Mouse (Mus musculus) naive thymus-derived CD4-positive, alpha-beta T cell, adult 2 months (primary cell): Measurements from ENCODE around the gene Hp1bp3.

Experiments
- DNase-seq: peaks from one replicate; pipeline ENCODE4 v3.0.0-alpha.2; 2011; ENCODE audit warnings: low read depth

The Hp1bp3 gene

GRCm38 (mm10) chr4:138216200-138216890 is at the start of gene Hp1bp3:
Gene Hp1bp3 (plus strand): TSS chr4:138216296.
- peak; percentile 85 for DNase-seq

- no peak for DNase-seq
Measured at GRCm38 (mm10) chr4:138166519-138166918, 49.6 kb upstream of the Hp1bp3 start.

- no peak for DNase-seq
Measured at GRCm38 (mm10) chr4:138168162-138168561, 47.9 kb upstream of the Hp1bp3 start.

- DNase-seq, result no peak
Measured at GRCm38 (mm10) chr4:138169420-138169819, 46.7 kb upstream of the Hp1bp3 start.

- no peak for DNase-seq
Measured at GRCm38 (mm10) chr4:138172686-138173085, 43.4 kb upstream of the Hp1bp3 start.

- DNase-seq, result no peak
Measured at GRCm38 (mm10) chr4:138179391-138179790, 36.7 kb upstream of the Hp1bp3 start.

- DNase-seq, result no peak
Measured at GRCm38 (mm10) chr4:138180719-138181118, 35.4 kb upstream of the Hp1bp3 start.

GRCm38 (mm10) chr4:138184056-138184455 is 32.0 kb upstream of the Hp1bp3 start:
- no peak for DNase-seq

GRCm38 (mm10) chr4:138184573-138184981 is 31.5 kb upstream of the Hp1bp3 start:
- DNase-seq, result no peak

- DNase-seq, result no peak
Measured at GRCm38 (mm10) chr4:138185961-138186360, 30.1 kb upstream of the Hp1bp3 start.

GRCm38 (mm10) chr4:138187995-138188394 is 28.1 kb upstream of the Hp1bp3 start:
- no peak for DNase-seq

- DNase-seq, result no peak
Measured at GRCm38 (mm10) chr4:138192561-138192960, 23.5 kb upstream of the Hp1bp3 start.

GRCm38 (mm10) chr4:138200769-138201168 is 15.3 kb upstream of the Hp1bp3 start:
- no peak for DNase-seq

GRCm38 (mm10) chr4:138201696-138202095 is 14.4 kb upstream of the Hp1bp3 start:
- DNase-seq, result no peak

GRCm38 (mm10) chr4:138210116-138210515 is 6.0 kb upstream of the Hp1bp3 start:
- DNase-seq, result no peak

GRCm38 (mm10) chr4:138213861-138214260 is 2.2 kb upstream of the Hp1bp3 start:
- no peak for DNase-seq

- no peak for DNase-seq
Measured at GRCm38 (mm10) chr4:138215671-138216199, 361 bp upstream of the Hp1bp3 start.

GRCm38 (mm10) chr4:138216891-138217392 is 846 bp downstream of the Hp1bp3 start:
- DNase-seq, result peak; percentile 99

- DNase-seq, result no peak
Measured at GRCm38 (mm10) chr4:138217441-138217840, 1.3 kb downstream of the Hp1bp3 start.

- peak; percentile 40 for DNase-seq
Measured at GRCm38 (mm10) chr4:138217951-138218685, 2.0 kb downstream of the Hp1bp3 start.

- DNase-seq, result peak; percentile 22
Measured at GRCm38 (mm10) chr4:138219331-138219730, 3.2 kb downstream of the Hp1bp3 start.

- DNase-seq, result no peak
Measured at GRCm38 (mm10) chr4:138220761-138221160, 4.7 kb downstream of the Hp1bp3 start.

- peak; percentile 33 for DNase-seq
Measured at GRCm38 (mm10) chr4:138221406-138221805, 5.3 kb downstream of the Hp1bp3 start.
